Mouse (Mus musculus): ENCODE results near the gene Nop16. TPM values are rescaled to one million over a fixed set of nuclear protein-coding genes. Genes with fewer than 3 reads are reported as not detected.
"Not testable (repeated sequence)": the region's sequence is repeated elsewhere in the genome, so short reads cannot be mapped to it uniquely, and the experiment has no call there.

Nop16 gene
- total RNA-seq (2021), result 10 to 100 TPM; 40.0 to 41.7 TPM
- long read RNA-seq, experiment 1, transcript Nop16-201 (5 exons, 1,756 nt), result major isoform, 45 of 52 reads
- long read RNA-seq, experiment 1, partial matches to known transcripts, result 1 of 52 reads
- long read RNA-seq, experiment 1, other reads (novel, unspliced or antisense), result 6 of 52 reads
- long read RNA-seq, experiment 2, transcript Nop16-201 (5 exons, 1,756 nt), result major isoform, 42 of 45 reads
- long read RNA-seq, experiment 2, partial matches to known transcripts, result 1 of 45 reads
- long read RNA-seq, experiment 2, other reads (novel, unspliced or antisense), result 2 of 45 reads

DNA sequence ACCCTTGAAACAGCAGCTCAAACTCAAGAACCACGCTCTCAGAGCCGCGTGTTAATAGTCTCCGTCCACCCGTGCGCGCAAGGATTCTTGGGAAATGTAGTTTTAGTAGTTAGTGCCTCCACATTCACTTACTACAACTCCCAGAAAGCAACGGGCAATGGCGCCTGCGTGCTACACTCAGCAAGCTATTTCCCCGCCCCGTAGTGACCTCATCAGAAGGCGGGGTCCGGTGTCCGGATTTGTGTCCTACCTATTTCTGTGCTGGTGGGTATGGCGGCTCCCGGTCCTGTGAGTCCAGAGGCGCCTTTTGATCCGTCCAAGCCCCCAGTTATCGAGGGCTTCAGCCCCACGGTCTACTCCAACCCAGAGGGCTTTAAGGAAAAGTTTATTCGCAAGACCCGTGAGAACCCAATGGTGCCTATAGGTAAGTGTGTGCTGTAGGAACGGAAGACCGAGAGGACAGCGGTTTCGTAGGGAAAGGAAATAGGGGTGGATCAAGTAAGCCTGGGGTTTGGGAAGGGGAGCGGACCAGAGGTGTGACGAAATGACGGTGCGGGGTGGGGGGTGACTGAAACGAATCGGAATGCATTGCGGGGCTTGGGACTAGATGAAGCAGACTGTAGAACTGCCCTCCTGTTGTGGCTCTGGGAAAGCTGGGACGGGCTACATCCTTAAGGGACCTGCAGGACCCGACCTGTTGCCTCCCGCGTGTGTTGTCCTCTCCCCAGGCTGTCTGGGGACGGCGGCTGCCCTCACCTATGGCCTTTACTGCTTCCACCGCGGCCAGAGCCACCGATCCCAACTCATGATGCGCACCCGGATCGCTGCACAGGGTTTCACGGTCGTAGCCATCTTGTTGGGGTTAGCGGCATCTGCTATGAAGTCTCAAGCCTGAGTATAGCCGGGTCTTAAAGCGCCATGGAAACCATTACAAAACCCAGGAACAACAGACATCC lies at the start of gene Nop16, which contains the start of gene Higd2a:
Gene Nop16 (minus strand): TSS at position 95 of the 956 bp plus-strand sequence.
Gene Higd2a (plus strand): TSS at position 212 of the 956 bp plus-strand sequence.
- DNase-seq (ENCODE audit: low spot score in 2 of 2), result peak; percentile 76 to 94

- no peak for DNase-seq (ENCODE audit: low spot score in 2 of 2)
These were observed 45.1 kb upstream of the Nop16 start for GRCm38 (mm10) chr13:54635011-54635410.

GRCm38 (mm10) chr13:54632731-54633277 lies 42.9 kb upstream of the Nop16 start:
- DNase-seq (ENCODE audit: low spot score in 2 of 2), result no peak

- DNase-seq (ENCODE audit: low spot score in 2 of 2), result no peak
These were observed 39.2 kb upstream of the Nop16 start for GRCm38 (mm10) chr13:54629128-54629527.

DNA sequence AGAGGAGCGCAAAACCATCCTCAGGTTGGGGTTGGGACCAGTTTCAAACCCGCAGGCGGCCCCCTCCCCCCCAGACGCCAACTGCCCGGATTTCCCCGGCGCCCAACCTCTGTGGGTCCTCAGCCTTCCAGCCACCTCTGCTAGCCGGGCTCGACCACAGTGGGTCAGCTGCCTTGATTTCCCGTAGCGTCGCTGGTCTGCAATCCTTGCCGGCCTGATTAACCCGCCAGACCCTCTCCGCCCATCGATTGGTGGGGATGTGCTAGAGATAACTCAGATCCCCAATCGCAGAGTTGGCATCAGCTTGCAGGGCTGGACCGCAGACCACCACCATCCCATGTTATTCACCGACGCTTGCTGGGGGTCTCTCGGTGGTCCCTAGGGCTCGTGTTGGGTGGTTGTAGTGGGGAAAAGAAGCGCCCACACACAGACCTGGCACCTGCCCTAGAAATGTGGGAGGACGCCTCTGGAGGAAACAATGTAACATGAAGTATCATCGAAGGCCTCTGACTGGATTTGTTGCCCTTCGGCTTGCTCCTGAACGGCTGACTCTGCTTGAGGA lies 32.2 kb upstream of the Nop16 start:
- no peak for DNase-seq (ENCODE audit: low spot score in 2 of 2)

DNA sequence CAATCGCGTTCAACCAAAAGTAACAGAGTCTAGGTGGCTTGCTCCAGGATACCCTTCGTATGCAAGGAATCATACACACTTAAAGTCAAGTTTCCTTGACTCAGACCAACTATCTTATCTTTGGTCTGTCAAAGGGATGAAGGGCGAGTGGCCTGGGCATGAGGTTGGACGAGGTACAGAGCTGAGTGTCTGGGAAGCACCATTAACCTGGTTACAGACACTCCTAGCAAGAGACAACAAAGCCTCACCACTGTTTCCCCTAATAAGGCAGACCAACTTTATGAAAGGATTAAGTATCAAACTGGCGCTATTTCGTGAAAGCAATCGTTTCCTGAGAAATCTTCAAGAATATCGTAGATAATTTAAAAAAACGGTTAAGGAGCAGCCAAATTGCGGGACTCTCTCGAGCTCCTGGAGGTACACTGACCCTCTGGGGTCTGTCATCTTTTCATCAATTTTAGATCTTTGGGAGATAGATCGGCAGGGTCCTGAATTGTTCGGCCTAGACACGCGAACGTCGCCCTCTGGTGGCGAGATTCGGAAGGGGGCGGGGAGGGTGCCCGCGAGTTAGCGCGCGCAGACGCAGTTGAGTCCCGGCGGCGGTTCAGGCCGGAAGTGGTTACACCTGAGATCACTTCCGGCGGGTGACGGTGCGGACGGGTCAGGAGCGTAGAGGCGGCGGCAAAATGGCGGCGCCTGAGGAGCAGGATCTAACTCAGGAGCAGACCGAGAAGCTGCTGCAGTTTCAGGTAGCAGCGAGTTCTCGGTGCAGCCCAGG lies 31.5 kb upstream of the Nop16 start, which contains the start of gene Faf2:
Gene Faf2 (plus strand): TSS at position 630 of the 778 bp plus-strand sequence.
- peak; percentile 99 for DNase-seq (ENCODE audit: low spot score in 2 of 2)

DNA sequence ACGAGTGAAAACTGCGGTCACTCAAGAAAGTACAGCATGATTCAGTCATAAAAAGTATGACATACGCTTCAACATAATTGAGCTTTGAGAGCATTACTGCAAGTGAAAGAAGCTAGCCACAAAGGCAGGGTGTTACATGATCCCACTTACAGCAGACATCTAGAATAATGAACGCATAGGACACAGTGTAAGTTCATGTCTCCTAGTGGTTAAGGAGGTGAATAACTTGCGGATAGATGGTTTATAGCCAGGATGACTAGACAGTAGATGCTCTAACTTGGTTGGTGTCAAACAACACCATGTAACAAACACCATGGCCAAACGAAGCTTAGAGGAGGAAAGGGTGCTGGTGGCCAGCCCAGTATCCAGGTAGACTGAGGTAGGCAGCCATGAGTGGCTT lies 27.1 kb upstream of the Nop16 start:
- no peak for DNase-seq (ENCODE audit: low spot score in 2 of 2)

DNA sequence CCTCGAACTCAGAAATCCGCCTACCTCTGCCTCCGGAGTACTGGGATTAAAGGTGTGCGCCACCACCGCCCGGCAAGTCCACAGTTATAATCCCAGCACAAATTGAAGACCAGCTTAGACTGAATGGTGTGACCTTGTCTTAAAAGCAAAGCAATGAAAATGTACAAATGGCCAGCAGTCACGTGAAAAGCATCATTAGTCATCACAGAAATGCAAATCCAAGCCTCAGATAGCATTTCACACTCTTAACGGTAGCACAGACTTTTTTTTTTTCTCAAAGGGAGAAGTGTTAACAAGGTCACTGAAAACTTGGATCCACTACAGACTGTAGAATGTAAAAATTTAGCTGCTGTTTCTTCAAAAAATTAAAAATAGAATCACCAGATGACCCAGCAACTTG lies 26.4 kb upstream of the Nop16 start:
- DNase-seq (ENCODE audit: low spot score in 2 of 2), result no peak

- DNase-seq (ENCODE audit: low spot score in 2 of 2), result not testable (repeated sequence)
These were observed 23.3 kb upstream of the Nop16 start for GRCm38 (mm10) chr13:54613141-54613540.

DNA sequence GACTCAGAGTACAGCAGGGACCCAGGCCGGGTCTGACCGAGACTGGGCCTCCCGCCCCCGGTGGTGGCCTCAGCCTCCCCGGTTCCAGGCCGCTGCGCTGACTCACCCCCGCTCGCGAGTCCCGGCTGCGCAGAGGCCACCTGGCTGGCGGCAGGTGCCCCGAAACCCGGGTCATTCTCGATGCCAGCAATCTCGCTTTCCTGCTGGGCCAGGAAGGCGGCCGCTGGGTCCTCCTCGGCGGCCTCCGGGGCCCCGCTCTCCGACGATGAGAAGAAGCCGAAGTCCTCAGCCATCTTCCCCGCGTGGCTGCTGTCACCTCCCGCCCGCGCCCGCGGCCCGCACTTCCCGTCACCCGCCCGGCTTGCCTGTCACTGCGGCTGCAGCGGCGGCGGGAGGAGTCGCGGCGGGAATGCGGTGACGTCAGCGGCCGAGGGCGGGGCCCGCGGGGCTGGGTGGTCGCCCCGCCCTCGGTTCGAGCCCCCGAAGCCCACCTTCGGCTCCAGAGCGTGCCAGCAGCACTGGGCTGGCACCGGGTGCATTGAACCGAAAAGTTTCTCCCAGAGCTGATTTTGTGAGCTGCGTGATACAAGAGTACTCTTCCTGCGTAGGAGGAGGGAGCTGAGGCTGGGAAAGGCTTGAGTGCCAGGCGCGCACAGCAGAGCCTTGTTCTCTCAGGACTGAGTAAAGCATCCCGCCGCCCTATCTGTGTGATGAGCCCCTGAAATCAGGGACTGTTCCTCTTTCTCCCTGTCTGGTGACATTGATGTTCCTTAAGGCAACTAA lies 21.3 kb upstream of the Nop16 start, which contains the start of gene Cltb:
Gene Cltb (minus strand): TSS at position 373 of the 783 bp plus-strand sequence.
- peak; percentile 66 to 73 for DNase-seq (ENCODE audit: low spot score in 2 of 2)

- no peak for DNase-seq (ENCODE audit: low spot score in 2 of 2)
These were observed 20.7 kb upstream of the Nop16 start for GRCm38 (mm10) chr13:54610613-54610971.

DNA sequence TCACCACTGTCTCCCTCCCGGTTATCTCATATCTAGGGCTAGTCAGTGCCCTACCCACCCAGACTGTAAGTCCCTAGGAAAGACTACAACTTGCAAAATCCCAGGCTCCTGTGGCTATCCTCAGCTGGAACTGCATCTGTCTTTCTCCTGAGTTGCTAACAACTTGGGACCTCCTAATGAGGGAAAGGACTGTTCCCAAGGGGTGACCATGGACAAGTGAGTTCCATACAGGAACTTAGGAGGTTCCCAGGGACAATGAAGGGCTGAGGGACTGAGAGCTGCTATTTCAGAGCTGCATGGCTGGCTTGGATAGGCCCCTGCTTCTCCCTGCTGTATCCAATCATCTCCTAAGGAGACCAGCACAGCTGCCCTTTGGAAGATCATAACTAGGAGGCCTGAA lies 19.4 kb upstream of the Nop16 start:
- no peak for DNase-seq (ENCODE audit: low spot score in 2 of 2)

DNA sequence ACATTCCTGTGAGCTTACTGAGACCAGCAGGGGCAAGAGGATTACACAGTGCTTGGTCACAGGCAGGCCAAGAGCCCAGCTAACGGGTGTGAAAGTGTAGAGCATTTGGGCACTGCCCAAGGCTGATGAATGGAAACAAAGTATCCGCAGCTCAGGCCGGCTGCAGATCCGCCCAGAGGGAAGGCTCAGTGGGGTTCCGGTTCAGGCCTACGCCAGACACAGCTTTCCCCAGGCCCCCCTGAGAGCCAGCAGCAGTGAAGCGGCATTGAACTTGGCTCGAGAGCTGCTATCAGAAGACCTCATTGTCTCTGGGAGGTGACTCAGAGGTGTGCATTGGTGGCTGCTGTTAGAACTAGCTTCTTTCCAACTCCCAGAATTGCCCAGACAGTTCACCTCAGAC lies 18.8 kb upstream of the Nop16 start:
- no peak for DNase-seq (ENCODE audit: low spot score in 2 of 2)

DNA sequence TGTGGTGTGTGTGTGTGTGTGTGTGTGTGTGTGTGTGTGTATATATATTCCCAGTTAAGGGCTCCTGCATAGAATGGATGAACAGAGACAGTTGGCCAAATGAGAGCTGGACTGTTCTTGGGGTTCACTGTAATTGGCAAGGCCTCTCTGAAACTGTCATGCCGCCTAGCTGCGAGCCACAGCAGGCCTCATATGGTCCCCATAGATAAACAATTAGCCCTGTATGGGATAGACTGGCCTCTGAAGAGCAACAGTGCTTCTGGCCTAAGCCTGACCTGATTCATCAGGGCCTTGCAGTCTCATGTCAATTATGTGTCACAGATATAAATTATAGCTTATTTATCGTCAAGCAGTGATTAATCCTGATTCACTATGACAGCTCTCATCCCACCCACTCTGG lies 18.1 kb upstream of the Nop16 start:
- DNase-seq (ENCODE audit: low spot score in 2 of 2), result no peak

GRCm38 (mm10) chr13:54607204-54607603 lies 17.3 kb upstream of the Nop16 start:
- no peak for DNase-seq (ENCODE audit: low spot score in 2 of 2)

DNA sequence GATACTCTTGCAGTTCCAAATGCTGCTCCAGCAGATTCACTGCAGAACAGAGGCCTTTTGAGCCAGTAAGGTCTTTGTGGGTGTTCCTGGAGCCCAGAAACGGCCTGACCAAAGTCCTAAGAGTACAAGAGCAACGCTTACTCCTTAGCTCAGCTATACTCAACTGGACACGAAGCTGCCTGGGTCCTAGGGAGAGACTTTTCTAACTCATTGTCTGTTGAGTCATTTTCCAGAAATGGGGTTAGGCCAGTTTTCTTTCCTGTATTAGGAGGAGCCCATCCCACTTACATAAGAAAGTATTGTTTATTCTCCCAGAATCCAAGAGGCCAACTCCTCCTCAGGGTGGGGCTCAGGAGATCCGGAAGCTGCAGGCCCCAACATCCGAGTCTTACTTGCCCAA lies 15.5 kb upstream of the Nop16 start:
- no peak for DNase-seq (ENCODE audit: low spot score in 2 of 2)

GRCm38 (mm10) chr13:54604221-54604620 lies 14.3 kb upstream of the Nop16 start:
- DNase-seq (ENCODE audit: low spot score in 2 of 2), result no peak

DNA sequence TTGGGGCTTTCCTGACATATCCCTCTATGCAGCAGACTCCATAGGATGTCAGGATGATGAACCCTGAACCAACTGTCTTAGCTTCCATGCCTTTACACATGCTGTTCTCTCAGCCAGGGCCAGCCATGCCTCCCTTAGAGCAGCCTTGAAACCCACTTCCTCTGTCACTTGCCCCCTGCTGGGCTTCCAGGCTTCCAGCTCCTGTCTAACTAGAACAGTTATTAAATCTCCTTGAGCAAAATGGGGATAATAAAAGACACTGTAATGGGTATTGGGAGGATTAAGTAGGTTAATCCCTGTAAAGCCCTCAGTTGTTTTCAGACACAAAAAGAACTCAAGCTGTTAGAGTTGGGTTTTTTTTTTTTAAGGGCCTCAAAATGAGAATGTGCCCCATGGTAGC lies 13.6 kb upstream of the Nop16 start:
- DNase-seq (ENCODE audit: low spot score in 2 of 2), result no peak

GRCm38 (mm10) chr13:54602639-54603111 lies 12.8 kb upstream of the Nop16 start:
- DNase-seq (ENCODE audit: low spot score in 2 of 2), result no peak

Measured in adrenal gland, postnatal 4 days (tissue).